Mouse (Mus musculus): ENCODE measurements around the gene Dnmt3l. TPM values are rescaled to one million over a fixed set of nuclear protein-coding genes. Genes with fewer than 3 reads are reported as not detected.

The Dnmt3l gene
- 0.80 and 1.3 TPM in 2 replicates for polyA plus RNA-seq (2012; rRNA removed)

GRCm38 (mm10) chr10:78041647-78042046 is at the start of gene Dnmt3l:
TSS of gene Dnmt3l (plus strand) at chr10:78041947.

DNA sequence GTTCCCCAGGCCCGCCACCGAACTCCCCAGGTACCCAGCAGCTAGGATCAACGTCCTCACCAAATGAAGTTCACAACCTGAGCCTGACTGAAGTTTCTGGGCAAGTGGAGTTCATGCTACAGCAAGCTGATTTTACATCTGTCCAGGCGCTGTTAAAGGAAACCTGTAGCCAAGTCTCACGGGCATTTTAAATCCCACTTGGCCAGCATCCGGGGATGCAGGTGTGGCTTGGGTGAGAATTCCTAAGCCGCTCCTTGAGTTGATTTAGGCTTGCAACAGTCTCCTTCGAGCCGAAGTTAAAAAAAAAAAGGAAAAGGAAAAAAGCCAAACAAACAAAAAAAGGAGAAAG is 31.8 kb upstream of the Dnmt3l start, which contains the start of gene Pfkl:
Gene Pfkl, minus strand, starts transcription at position 139 of the 349 bp plus-strand sequence.

GRCm38 (mm10) chr10:78043406-78043836 is 1.7 kb downstream of the Dnmt3l start, which contains the start of gene Aire:
TSS of gene Aire (minus strand) at chr10:78043610.

DNA sequence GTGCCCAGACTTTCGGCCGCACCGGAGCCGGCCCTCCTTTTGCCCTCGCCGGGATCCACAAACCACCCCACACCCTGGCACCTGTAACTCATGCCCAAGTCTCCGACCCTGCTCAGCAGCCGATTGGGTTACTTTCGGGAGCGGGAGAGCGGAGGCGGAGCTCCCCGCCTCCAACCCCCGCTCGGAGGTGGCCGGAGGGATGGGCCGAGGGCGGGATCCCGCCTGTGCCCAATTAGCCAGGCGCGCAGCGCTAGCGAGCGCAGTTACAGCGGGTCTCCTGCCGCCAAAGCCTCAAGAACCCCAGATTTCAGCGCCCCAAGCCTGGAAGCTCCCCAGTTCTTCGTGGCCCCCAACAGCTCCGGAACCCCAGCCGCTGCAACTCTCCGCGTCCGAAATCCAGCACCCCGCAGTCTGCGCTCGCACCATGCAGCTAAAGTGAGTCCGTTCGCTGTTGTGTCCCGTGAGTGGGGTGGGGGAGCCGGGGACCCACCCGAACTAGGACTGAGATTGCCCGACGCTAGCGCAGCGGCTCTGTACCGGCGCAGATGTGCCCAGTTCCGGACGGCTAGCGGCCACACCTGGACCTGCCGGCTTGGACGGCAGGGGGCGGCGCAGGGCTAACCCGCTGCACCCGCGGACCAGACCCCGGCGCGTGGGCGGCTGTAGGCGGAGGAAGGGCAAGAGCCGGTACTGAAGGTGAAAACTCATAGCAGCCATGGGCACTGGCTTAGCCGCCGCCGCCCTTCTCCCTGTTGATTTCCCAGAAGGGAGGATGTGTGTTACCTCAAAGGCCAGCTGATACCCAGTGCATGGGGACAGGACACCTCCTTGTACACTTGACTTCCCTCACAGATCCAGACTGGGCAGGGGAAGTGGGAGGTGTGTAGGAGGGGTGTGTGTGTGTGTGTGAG is 27.6 kb downstream of the Dnmt3l start, which contains the start of gene Icosl:
Gene Icosl, plus strand, starts transcription at position 202 of the 911 bp plus-strand sequence.

Other genes with a start within 250 kb of the Dnmt3l start
- gene Gm9639, start 246.9 kb upstream of the Dnmt3l start, polyA plus RNA-seq (2012; rRNA removed): not detected in 2 replicates
- not detected in 2 replicates for gene Gm19668, start 242.8 kb upstream of the Dnmt3l start, polyA plus RNA-seq (2012; rRNA removed)
- gene Gm9507, start 230.1 kb upstream of the Dnmt3l start, polyA plus RNA-seq (2012; rRNA removed): not detected in 2 replicates
- gene Gm2696, start 227.3 kb upstream of the Dnmt3l start, polyA plus RNA-seq (2012; rRNA removed): not detected in 2 replicates
- not detected in 2 replicates for gene Krtap10-4, start 214.9 kb upstream of the Dnmt3l start, polyA plus RNA-seq (2012; rRNA removed)
- gene Krtap10-10, start 206.0 kb upstream of the Dnmt3l start, polyA plus RNA-seq (2012; rRNA removed): not detected in 2 replicates
- gene Gm36176, start 195.1 kb upstream of the Dnmt3l start, polyA plus RNA-seq (2012; rRNA removed): not detected in 2 replicates
- not detected in 2 replicates for gene Gm10318, start 189.1 kb upstream of the Dnmt3l start, polyA plus RNA-seq (2012; rRNA removed)
- gene Gm3285, start 180.0 kb upstream of the Dnmt3l start, polyA plus RNA-seq (2012; rRNA removed): not detected in 2 replicates
- 4.4 and 4.7 TPM in 2 replicates for gene Lrrc3, start 139.4 kb upstream of the Dnmt3l start, polyA plus RNA-seq (2012; rRNA removed)
- 0.29 and 0.33 TPM in 2 replicates for gene Trpm2, start 71.4 kb upstream of the Dnmt3l start, polyA plus RNA-seq (2012; rRNA removed)
- 17.7 and 24.3 TPM in 2 replicates for gene 1810043G02Rik, start 63.4 kb upstream of the Dnmt3l start, polyA plus RNA-seq (2012; rRNA removed)
- 40.4 and 50.6 TPM in 2 replicates for gene Pfkl, start 31.9 kb upstream of the Dnmt3l start, polyA plus RNA-seq (2012; rRNA removed)
- 0.45 and 0.79 TPM in 2 replicates for gene Aire, start 1.7 kb downstream of the Dnmt3l start, polyA plus RNA-seq (2012; rRNA removed)
- gene Icosl, start 27.4 kb downstream of the Dnmt3l start, polyA plus RNA-seq (2012; rRNA removed): 6.0 and 9.5 TPM in 2 replicates
- gene D10Jhu81e, start 127.8 kb downstream of the Dnmt3l start, polyA plus RNA-seq (2012; rRNA removed): 110 and 194 TPM in 2 replicates
- gene Pwp2, start 143.2 kb downstream of the Dnmt3l start, polyA plus RNA-seq (2012; rRNA removed): 2.9 and 3.7 TPM in 2 replicates
- 24.2 and 27.8 TPM in 2 replicates for gene Trappc10, start 202.7 kb downstream of the Dnmt3l start, polyA plus RNA-seq (2012; rRNA removed)